Mouse (Mus musculus) urinary bladder, postnatal 36 days (tissue): ENCODE measurements around the gene 2310030G06Rik.

Experiments used
- DNase-seq, 2 experiments: peaks; one replicate each; pipeline ENCODE4 v3.0.0; 2022; ENCODE audit warnings: low spot score in 2 of 2, mixed read lengths in 1 of 2

The 2310030G06Rik gene

GRCm38 (mm10) chr9:50704907-50705306, 41.4 kb downstream of the 2310030G06Rik start:
- DNase-seq = no peak

- DNase-seq = peak; percentile 15 to 23
These were observed 45.2 kb downstream of the 2310030G06Rik start for GRCm38 (mm10) chr9:50700921-50701691.

GRCm38 (mm10) chr9:50698418-50699409, 47.6 kb downstream of the 2310030G06Rik start:
- peak in 1 of 2 experiments; percentile 24 for DNase-seq

GRCm38 (mm10) chr9:50697706-50698041, 48.7 kb downstream of the 2310030G06Rik start:
- peak; percentile 55 to 77 for DNase-seq

- no peak for DNase-seq
These were observed 49.3 kb downstream of the 2310030G06Rik start for GRCm38 (mm10) chr9:50696851-50697705.

GRCm38 (mm10) chr9:50695153-50695552, 51.2 kb downstream of the 2310030G06Rik start:
- no peak for DNase-seq

- DNase-seq = peak; percentile 32 to 37
These were observed 52.7 kb downstream of the 2310030G06Rik start for GRCm38 (mm10) chr9:50693631-50694030.

- no peak for DNase-seq
These were observed 53.4 kb downstream of the 2310030G06Rik start for GRCm38 (mm10) chr9:50692626-50693580.
